Mouse (Mus musculus): ENCODE data around the gene Hcfc2. TPM values are rescaled to one million over a fixed set of nuclear protein-coding genes. Genes with fewer than 3 reads are reported as not detected.

The Hcfc2 gene
- total RNA-seq, 2 experiments from 2014 or later, result 20.9 to 24.5 TPM

DNA sequence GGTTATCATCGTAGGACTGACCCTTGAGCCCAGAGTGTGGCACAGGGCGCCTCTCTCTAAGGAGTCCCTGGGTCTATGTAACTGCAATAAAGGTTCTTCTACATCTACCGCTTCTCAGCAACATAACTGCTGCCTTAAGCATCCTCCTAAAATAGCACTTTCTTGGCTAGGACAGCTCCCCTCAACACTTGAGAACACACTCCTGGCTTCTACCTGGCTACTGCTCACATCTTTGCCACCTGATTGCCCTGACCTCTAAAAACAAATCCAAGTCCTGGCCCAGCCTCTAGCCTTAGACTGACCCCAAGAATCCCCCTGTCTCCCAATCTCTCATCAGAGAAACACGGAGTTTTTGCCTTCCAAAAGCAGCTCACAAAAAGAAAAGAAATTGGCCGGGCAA lies 78.9 kb downstream of the Hcfc2 start:
- DNase-seq, result peak; percentile 44

DNA sequence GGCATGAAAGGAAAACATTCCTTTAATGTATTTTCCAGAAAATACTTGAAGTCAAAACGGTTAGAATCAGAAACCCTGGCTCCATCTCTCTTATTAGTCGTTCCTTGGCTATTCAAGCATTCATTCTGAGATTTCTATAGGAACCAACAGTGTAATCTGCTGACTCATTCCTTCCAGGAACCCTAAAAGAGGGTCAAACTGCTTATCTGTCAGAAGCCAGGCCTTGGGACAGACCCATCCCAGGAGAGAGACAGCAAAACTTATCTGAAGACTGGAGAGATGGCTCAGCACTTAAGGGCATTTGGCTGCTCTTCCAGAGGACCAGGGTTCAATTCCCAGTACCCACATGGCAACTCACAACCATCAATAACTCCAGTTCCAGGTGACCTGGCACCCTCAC lies 81.1 kb downstream of the Hcfc2 start:
- no peak for DNase-seq

DNA sequence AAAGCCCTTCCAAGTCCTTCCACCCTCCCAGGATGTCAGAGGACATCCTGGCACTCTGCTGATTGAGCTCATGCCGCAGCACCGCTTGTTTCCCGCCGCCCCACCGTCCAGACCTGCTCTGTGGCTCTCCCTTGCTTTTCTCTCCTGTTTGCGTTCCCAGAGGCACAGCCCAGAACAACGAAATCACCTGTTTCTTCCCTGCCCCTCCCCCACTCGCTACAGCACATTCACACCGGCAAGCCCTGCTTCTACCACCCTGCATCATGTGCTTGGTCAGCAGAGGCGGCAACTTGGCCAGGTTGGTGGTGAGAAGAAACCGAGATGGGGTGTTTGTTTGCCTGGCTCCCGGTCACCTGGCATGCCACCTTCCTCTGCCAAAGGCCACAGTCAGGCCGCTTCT lies 81.9 kb downstream of the Hcfc2 start:
- peak; percentile 82 for DNase-seq

DNA sequence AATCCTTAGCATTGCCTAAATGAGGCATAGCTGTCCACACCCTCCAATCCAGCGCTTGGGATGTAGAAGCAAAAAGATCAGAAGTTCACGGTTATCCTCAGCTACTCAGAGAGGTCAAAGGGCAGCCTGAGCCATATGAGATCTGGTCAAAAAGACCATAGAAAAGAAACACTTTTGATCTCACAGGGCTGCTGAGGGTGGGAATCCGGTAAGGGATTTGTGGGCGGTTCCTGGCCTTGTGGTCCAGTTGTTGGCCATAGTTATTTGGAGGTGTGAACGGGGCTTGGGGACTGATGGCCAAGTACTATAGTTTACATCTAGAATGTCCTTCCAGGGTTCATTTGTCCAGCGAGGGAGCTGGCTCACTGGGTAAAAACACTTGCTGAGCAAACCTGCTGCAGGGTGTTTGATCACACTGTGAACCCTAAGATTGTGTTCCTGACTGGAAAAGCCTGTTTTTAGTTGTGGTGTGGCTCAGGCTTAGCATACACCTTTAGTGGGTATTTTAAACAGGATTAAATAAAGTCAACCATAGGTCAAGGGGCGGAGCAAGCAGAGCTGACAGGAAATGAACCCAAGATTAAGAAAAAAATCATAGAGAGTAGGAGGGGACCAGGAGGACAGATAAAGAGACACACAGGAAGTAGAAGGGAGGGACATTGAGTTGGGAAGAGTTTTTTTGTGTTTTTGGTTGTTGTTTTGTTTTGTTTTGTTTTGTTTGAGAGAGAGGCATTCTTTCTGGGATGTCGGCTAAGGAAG lies 83.0 kb downstream of the Hcfc2 start:
- DNase-seq, result no peak

DNA sequence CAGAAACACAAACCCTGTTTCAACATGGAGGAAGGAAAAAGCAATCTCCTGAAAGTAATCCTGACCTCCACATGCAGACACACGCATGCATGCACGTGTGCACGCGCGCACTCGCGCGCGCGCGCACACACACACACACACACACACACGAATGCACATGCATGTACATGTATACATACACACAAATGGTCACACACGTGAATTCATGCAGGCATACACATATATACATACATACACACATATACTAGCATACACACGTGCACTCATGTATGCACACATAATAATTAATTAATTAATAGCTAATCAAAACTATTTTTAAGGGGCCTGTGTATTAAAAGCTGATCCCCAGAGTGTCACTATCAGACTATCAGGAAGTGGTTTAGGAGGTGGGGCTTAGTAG lies 83.9 kb downstream of the Hcfc2 start:
- DNase-seq, result no peak

DNA sequence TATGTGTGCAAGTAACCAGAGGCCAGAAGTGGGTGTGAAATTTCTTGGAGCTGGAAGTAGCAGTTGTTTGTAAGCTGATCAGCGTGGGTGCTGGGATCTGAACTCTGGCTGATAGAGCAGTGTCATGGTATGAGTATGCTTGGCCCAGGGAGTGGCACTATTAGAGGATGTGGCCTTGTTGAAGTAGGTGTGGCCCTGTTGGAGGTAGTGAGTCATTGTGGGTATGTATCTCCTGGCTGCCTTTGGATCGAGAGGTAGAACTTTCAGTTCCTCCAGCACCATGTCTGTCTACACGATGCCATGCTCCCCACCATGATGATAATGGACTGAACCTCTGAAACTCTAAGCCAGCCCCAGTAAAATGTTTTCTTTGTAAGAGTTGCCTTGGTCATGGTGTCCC lies 84.4 kb downstream of the Hcfc2 start:
- DNase-seq, result no peak

DNA sequence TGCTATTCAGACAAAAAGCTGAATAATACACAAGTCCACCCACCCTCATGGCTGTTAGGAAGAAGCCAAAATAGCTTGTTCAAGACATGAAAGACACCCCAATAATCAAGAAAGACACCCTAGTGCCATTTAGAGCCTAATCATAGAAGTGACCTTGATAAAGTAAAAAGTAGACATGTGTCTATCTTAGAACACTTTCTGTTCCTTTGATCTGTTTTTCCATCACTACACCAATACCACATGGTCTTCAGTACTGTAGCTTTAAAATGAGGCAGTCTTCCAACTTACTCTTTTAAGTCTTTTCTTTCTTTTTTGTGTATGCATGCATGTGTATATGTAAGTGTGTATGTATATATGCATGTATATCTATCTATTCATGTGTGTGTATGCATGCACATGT lies 84.9 kb downstream of the Hcfc2 start:
- no peak for DNase-seq

DNA sequence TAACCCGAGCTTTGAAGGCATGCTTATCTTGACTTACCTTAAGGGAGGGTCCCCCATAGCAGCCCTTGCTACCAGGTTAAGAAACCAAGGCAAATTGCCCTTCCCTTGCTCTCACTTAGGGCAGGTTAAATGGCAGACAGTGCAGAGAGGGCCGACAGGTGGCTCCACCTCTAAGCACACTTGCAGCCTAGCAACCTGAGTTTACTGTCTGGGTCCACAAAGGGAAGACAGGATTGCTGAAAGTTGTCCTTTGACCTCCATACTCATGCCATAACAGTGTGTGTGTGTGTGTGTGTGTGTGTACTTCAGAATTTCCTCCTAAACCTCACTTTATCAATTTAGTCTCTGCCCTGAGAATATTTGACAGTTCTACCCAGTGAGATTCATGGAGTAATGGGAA lies 86.5 kb downstream of the Hcfc2 start:
- DNase-seq, result no peak

DNA sequence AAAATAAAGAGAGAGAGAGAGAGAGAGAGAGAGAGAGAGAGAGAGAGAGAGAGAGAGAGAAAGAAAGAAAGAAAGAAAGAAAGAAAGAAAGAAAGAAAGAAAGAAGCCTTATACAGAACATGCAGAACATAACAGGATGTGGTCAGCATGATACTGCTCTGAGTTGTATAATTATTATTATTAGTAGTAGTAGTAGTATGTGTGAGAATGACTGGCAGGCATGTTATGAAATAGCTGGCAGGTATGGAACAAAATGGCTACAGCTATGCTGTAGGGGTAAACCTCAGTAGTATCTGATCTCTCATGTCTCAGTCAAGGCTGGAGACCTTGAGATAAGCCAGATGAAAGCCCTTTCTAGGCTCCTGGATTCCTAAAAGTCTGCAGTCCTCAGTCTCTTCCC lies 93.2 kb downstream of the Hcfc2 start:
- DNase-seq, result no peak

DNA sequence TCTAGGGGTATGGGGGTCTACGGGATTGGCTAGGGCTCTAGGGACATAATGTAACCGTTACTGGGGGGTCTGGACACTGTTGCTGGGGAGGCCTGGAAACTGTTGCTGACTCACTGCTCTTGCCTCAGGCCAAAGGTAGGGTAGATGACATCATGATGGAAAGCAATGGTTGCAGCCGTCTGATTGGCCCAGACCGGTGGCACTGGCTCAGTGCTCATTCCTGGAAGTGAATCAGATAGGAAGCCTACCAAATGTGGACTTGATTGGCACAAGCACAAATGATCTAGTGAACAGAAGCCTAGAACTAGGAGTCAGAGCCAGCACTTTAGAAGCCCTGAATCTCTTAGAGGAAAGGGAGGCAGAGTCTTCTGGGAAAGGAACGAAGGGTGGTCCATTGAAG lies 94.5 kb downstream of the Hcfc2 start:
- no peak for DNase-seq

DNA sequence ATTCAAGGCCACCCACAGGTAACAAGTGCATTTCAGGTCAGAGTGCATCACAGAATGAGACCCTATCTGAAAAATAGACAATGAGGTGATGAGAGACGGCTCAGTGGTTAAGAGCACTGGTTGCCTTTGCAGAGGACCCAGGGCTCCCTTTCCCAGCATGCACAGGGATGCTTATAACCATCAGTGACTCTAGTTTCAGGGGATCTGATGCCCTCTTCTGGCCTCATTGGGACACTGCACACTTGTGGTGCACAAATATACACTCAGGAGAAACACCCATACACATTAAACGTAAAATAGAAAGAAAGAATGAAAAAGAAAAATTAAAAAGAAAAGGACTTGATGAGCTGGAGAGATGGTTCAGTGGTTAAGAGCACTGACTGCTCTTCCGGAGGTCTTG lies 95.8 kb downstream of the Hcfc2 start:
- no peak for DNase-seq

Other genes with a start within 250 kb of the Hcfc2 start
- gene Gm1553, start 203.5 kb upstream of the Hcfc2 start, total RNA-seq (2021), result not detected
- gene 1190007I07Rik, start 72.9 kb upstream of the Hcfc2 start, total RNA-seq (2021), result 10 to 100 TPM; 28.8 to 30.7 TPM
- 10 to 100 TPM; 16.5 to 16.7 TPM for gene Tdg, start 66.3 kb upstream of the Hcfc2 start, total RNA-seq (2021)
- gene Glt8d2, start 5.5 kb upstream of the Hcfc2 start, total RNA-seq (2021), result 1 to 10 TPM; 2.2 to 3.2 TPM
- 10 to 100 TPM; 24.9 to 33.2 TPM for gene Nfyb, start 68.0 kb downstream of the Hcfc2 start, total RNA-seq (2021)
- gene Txnrd1, start 137.8 kb downstream of the Hcfc2 start, total RNA-seq (2021), result 10 to 100 TPM; 48.6 to 49.7 TPM
- gene Eid3, start 170.5 kb downstream of the Hcfc2 start, total RNA-seq (2021), result 1 to 10 TPM in 1 of 2 experiments, under 1 TPM in 1; 0.97 to 1.4 TPM

Measured in gastrocnemius, postnatal 25 days (tissue).